Comparison of ENCODE assay signal across 19 mouse cellular contexts in the genomic region with DNA sequence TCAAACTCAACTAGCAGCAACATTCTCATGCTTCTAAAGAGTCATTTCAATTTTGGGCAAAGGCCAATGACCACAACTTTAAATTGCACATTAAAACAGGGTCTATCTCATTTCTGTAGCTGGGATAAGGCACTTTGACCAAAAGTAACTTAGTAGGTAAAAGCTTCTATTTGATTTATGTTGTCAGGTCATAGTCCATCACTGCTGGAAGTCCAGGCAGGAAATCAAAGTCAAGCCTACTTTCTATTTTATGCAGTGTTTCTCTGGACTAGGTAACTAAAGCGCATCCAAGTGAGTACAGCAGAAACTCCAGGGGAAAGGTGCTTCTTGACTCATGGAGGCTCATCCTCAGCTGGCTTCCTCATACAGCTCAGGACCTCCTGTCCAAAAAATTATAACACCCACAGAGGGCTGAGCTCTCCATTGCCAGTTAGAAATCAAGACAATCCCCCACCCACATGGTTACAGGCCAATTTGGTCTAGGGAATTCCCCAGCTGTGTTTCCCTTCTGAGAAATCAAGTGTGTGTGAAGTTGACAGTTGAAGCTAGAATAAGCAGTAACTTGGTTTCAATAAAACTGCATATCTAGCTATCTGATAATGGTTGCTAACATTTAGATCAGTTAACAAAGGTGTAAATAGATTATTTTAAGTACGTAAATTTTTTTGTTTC.
DNase-seq lines count a peak whose midpoint lies in the region; ATAC-seq and TF ChIP-seq lines count a peak whose summit lies in the region.
"Had no signal": no experiment of that assay in that cellular context is flagged by ENCODE, and none has a peak within 500 bp of the region (broad histone marks: within the 10 kb centered on the region; RNA-seq: fewer than 3 reads in every experiment).

No protein-coding gene starts in this region.

- intact Hi-C loops in heart, postnatal 10 days (cut with DNase I), result no loop called here

- H3K27ac ChIP-seq in heart, embryonic 10.5 days, result no peak overlapping the region
- peak overlapping the region; percentile 43 for H3K27ac ChIP-seq in liver, adult 2 months (replicated peaks; ENCODE audit: insufficient read depth, low read depth, low read length)
- H3K27ac ChIP-seq: gastrocnemius, adult 2 months; hindbrain, embryonic 15.5 days; liver, embryonic 14.5 days had no signal

- WGBS in heart, embryonic 10.5 days, result 88% methylated on average over 2 of the region's 2 CpGs
- 37% methylated on average over 2 of the region's 2 CpGs for WGBS in liver, adult 2 months

- H3K27me3 ChIP-seq in heart, embryonic 10.5 days (ENCODE audit: insufficient read depth, poor library complexity, severe bottlenecking), result no peaks in the 10 kb centered on the region
- H3K27me3 ChIP-seq in liver, adult 2 months (ENCODE audit: control insufficient read depth, insufficient read depth, low read length), result no peaks in the 10 kb centered on the region
- H3K27me3 ChIP-seq: hindbrain, embryonic 15.5 days had no signal

- H3K4me1 ChIP-seq in heart, embryonic 10.5 days, result no peaks in the 10 kb centered on the region
- H3K4me1 ChIP-seq in liver, adult 2 months (ENCODE audit: control insufficient read depth, insufficient read depth, low read length), result peaks cover 4% of the 10 kb centered on the region
- H3K4me1 ChIP-seq: hindbrain, embryonic 15.5 days had no signal

- no peaks in the 10 kb centered on the region for H3K79me2 ChIP-seq in liver, adult 2 months (ENCODE audit: control insufficient read depth, insufficient read depth, low read length)

- no peak overlapping the region for H3K4me3 ChIP-seq in heart, embryonic 10.5 days
- no peak overlapping the region for H3K4me3 ChIP-seq in liver, adult 2 months (ENCODE audit: insufficient read depth, low read depth, low read length)
- H3K4me3 ChIP-seq: gastrocnemius, adult 2 months; hindbrain, embryonic 15.5 days had no signal

- H3K9ac ChIP-seq in liver, adult 2 months (ENCODE audit: low read depth, low read length), result no peak overlapping the region
- H3K9ac ChIP-seq: hindbrain, embryonic 15.5 days; liver, embryonic 14.5 days had no signal

- DNase-seq in heart, postnatal 10 days, result peak; percentile 6 to 10
- no peak for DNase-seq in heart, embryonic 10.5 days (ENCODE audit: low spot score)
- DNase-seq in liver, adult 2 months (ENCODE audit: extremely low read depth, low read depth, low spot score), result peak; percentile 80
- DNase-seq in liver, result no peak
- peak; percentile 61 for DNase-seq in naive thymus-derived CD4-positive, alpha-beta T cell, adult 2 months (ENCODE audit: low read depth)
- DNase-seq in urinary bladder, postnatal 14 days (ENCODE audit: low spot score), result no peak
- DNase-seq: adrenal gland, postnatal 14 days; cerebellum, adult 8-10 months; embryo, embryonic 11 days; gastrocnemius, adult 2 months; left cerebral cortex, postnatal 4 days; midbrain, embryonic 14.5 days; right cerebral cortex, postnatal 25 days; thymus, adult 2 months had no signal

- TF ChIP-seq POLR2A in liver, adult 2 months (IDR thresholded peaks at IDR 0.05; ENCODE audit: extremely low read depth, insufficient read depth, low read length), result no peak

- no peaks in the 10 kb centered on the region for H3K9me3 ChIP-seq in heart, embryonic 10.5 days
- H3K9me3 ChIP-seq: hindbrain, embryonic 15.5 days had no signal

- H3K36me3 ChIP-seq in heart, embryonic 10.5 days, result no peaks in the 10 kb centered on the region
- H3K36me3 ChIP-seq in liver, adult 2 months (ENCODE audit: control insufficient read depth, insufficient read depth, low read length), result no peaks in the 10 kb centered on the region
- H3K36me3 ChIP-seq: hindbrain, embryonic 15.5 days had no signal

- ATAC-seq in CD4-positive, CD25-positive, alpha-beta regulatory T cell, adult 4 months, result peak; percentile 84
- no peak for ATAC-seq in megakaryocyte, adult 5-6 weeks (ENCODE audit: poor library complexity, severe bottlenecking)
- ATAC-seq: forebrain, embryonic 16.5 days had no signal

- TF ChIP-seq CTCF in liver, adult 2 months (IDR thresholded peaks at IDR 0.05; ENCODE audit: low read depth, low read length), result no peak

Comparison
In these comparisons a context has a peak if more than half of its experiments do, and no peak if none do; other contexts are left out.
1. DNase-seq: peak in heart, postnatal 10 days (2 of 2), liver, adult 2 months (single experiment) and naive thymus-derived CD4-positive, alpha-beta T cell, adult 2 months (single experiment); none in heart, embryonic 10.5 days (single experiment), liver (single experiment) and urinary bladder, postnatal 14 days (single experiment).